Mouse (Mus musculus): Measurements from ENCODE around the gene Espn. TPM values are rescaled to one million over a fixed set of nuclear protein-coding genes. Genes with fewer than 3 reads are reported as not detected.

Gene Espn
- 0.63 and 0.76 TPM in 2 replicates for polyA plus RNA-seq (2014; fragmentation: Nextera tagmentation; extraction: Ambion mirVana)

DNA sequence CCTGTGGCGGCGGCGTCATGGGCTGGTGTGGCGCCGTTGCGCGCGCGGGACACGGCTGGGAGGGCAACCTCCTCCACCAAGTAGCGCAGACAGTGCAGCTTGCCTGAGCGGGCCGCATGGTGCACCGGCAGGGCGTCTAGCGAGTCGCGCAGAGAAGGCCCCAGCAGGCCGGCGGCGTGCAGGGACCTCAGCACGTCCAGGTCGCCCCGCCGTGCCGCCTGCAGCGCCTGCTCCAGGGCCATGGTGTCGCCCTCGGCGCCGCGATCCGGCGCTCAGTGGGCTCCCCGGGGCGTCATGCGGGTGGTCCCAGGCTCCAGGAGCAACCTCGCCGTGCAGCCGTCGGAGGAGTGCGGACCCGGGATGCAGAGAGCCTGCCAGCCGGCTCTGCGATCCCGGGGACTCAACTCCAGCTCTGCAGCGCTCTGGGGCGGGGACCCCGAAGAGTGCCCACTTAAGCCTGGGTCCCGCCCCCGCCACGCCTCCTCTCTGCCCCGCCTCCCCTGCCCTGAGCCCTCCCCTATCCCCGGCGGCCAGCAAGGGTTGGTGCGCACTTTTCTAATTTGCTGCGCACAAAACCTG lies at the start of gene Espn:
TSS of gene Espn (minus strand) at position 406 of the 579 bp plus-strand sequence.
- ATAC-seq (ENCODE audit: insufficient number of reproducible peaks, insufficient read depth, low FRiP score, low read depth), result peak; percentile 74

DNA sequence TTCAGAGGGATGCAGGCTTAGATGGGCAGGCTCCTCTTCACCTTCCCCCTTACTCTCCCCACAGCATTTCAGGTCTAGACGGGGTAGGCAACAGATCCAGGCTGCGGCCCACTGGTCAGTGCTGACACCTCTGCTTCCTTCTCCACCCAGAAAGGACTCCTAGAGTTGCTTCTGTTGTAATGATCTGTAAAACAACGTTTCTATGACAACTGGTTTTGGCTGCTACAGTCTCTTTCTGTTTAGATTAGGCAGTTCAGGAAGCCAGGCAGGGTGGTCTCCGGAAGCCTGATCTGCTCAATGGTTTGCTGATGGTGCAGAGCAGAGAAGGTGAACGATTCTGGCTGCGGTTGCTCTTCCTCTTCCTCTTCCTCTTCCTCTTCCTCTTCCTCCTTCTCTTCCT lies 49.3 kb upstream of the Espn start:
- H3K27me3 ChIP-seq (ENCODE audit: control insufficient read depth, insufficient read depth, low read length), result no peaks in the 10 kb centered on the region
- H3K4me2 ChIP-seq (ENCODE audit: low read length), result no peak overlapping the region
- H3K4me1 ChIP-seq (ENCODE audit: control insufficient read depth in 2 of 2, insufficient read depth in 2 of 2, low read length in 2 of 2), result peaks cover 33 to 37% of the 10 kb centered on the region in 2 experiments
- H3K27ac ChIP-seq (replicated peaks in 1 of 2; ENCODE audit: control insufficient read depth in 1 of 2, insufficient read depth in 1 of 2, low read depth in 2 of 2, low read length in 2 of 2), result peak overlapping the region in 1 of 2 experiments; percentile 37; a peak in 1 of 4 replicates
- 52% methylated on average over 6 of the region's 6 CpGs for whole genome bisulfite sequencing
- no peaks in the 10 kb centered on the region for H3K36me3 ChIP-seq (ENCODE audit: control insufficient read depth, insufficient read depth, low read length)
- peak; percentile 58 for ATAC-seq (ENCODE audit: insufficient number of reproducible peaks, insufficient read depth, low FRiP score, low read depth)
- no peaks in the 10 kb centered on the region for H3K9me3 ChIP-seq (ENCODE audit: control insufficient read depth, low read length)
- no peak overlapping the region for H3K4me3 ChIP-seq (ENCODE audit: control insufficient read depth in 1 of 2, insufficient read depth in 1 of 2, low read depth in 1 of 2, low read length in 2 of 2)
- no peak overlapping the region for H3K9ac ChIP-seq (ENCODE audit: low read length)

More for the DNA sequence above, at the start of gene Espn:
- H3K4me2 ChIP-seq (ENCODE audit: low read length), result peak within 1 kb of the TSS; percentile 80
- WGBS, result under 1% methylated on average over 54 of the region's 57 CpGs
- peak within 1 kb of the TSS; percentile 56; the same call in 1 of the 2 replicates for H3K9ac ChIP-seq (ENCODE audit: low read length)
- no peaks in the 10 kb centered on the region for H3K9me3 ChIP-seq (ENCODE audit: control insufficient read depth, low read length)
- peaks cover 0 to 14% of the 10 kb centered on the region in 2 experiments; a peak in 3 of 4 replicates for H3K4me1 ChIP-seq (ENCODE audit: control insufficient read depth in 2 of 2, insufficient read depth in 2 of 2, low read length in 2 of 2)
- peaks cover 56% of the 10 kb centered on the region for H3K27me3 ChIP-seq (ENCODE audit: control insufficient read depth, insufficient read depth, low read length)
- H3K4me3 ChIP-seq (ENCODE audit: control insufficient read depth in 1 of 2, insufficient read depth in 1 of 2, low read depth in 1 of 2, low read length in 2 of 2), result peak within 1 kb of the TSS; percentile 44 to 50
- no peaks in the 10 kb centered on the region for H3K36me3 ChIP-seq (ENCODE audit: control insufficient read depth, insufficient read depth, low read length)
- no peak within 1 kb of the TSS for H3K27ac ChIP-seq (replicated peaks in 1 of 2; ENCODE audit: control insufficient read depth in 1 of 2, insufficient read depth in 1 of 2, low read depth in 2 of 2, low read length in 2 of 2)

DNA sequence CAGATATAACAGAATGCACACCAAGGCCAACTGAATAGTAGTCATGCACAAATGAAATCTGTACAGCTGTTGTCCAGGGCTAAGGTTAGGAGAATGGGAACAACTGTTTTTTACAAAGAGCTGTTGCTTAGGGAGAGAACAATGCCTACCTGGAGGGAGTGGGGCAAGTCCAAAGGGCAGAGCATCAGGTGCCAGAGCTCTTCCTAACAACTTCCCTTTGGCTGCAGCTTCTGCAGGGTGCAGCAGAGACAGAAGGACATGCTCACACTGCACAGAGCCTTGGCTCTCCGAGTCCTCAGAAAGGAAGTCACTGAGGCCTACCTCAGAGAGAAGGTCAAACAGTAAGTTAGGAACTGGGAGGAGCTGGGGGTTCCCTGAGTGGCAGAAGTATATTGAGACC lies 47.4 kb upstream of the Espn start:
- Histone ChIP-seq H3K36me3 (ENCODE audit: control insufficient read depth, insufficient read depth, low read length) (no peaks in the 10 kb centered on the region), H3K4me3 (ENCODE audit: control insufficient read depth in 1 of 2, insufficient read depth in 1 of 2, low read depth in 1 of 2, low read length in 2 of 2) (no peak overlapping the region), H3K27me3 (ENCODE audit: control insufficient read depth, insufficient read depth, low read length) (no peaks in the 10 kb centered on the region), H3K4me1 (ENCODE audit: control insufficient read depth in 2 of 2, insufficient read depth in 2 of 2, low read length in 2 of 2) (peaks cover 30 to 34% of the 10 kb centered on the region in 2 experiments), H3K27ac (replicated peaks in 1 of 2; ENCODE audit: control insufficient read depth in 1 of 2, insufficient read depth in 1 of 2, low read depth in 2 of 2, low read length in 2 of 2) (no peak overlapping the region), H3K9ac (ENCODE audit: low read length) (no peak overlapping the region), H3K4me2 (ENCODE audit: low read length) (no peak overlapping the region), H3K9me3 (ENCODE audit: control insufficient read depth, low read length) (no peaks in the 10 kb centered on the region)
- WGBS, result 75% methylated on average over 1 of the region's 1 CpGs
- ATAC-seq (ENCODE audit: insufficient number of reproducible peaks, insufficient read depth, low FRiP score, low read depth), result no peak

DNA sequence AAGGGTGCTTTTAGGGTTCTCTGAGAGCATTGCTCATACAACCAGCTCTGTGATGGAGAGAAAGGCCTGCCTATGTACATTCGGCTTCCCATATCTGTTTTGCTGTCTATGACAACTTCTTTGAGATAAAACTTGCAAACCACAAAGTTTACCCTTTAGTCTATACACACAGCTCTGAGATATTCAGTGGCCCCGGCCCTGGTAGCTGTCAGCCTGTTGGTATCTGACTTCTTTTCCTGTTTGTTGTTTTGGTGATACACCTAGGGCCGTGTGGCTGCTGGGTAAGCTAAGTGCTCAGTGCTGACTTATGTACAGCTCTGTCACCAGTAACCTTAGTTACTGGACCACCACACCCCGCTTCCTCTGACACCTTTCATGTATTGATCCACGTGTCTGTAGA lies 45.4 kb upstream of the Espn start:
- Histone ChIP-seq H3K27me3 (ENCODE audit: control insufficient read depth, insufficient read depth, low read length) (no peaks in the 10 kb centered on the region), H3K36me3 (ENCODE audit: control insufficient read depth, insufficient read depth, low read length) (no peaks in the 10 kb centered on the region), H3K9me3 (ENCODE audit: control insufficient read depth, low read length) (no peaks in the 10 kb centered on the region), H3K4me3 (ENCODE audit: control insufficient read depth in 1 of 2, insufficient read depth in 1 of 2, low read depth in 1 of 2, low read length in 2 of 2) (no peak overlapping the region), H3K27ac (replicated peaks in 1 of 2; ENCODE audit: control insufficient read depth in 1 of 2, insufficient read depth in 1 of 2, low read depth in 2 of 2, low read length in 2 of 2) (no peak overlapping the region), H3K9ac (ENCODE audit: low read length) (no peak overlapping the region), H3K4me2 (ENCODE audit: low read length) (no peak overlapping the region), H3K4me1 (ENCODE audit: control insufficient read depth in 2 of 2, insufficient read depth in 2 of 2, low read length in 2 of 2) (peaks cover 16 to 27% of the 10 kb centered on the region in 2 experiments)
- ATAC-seq (ENCODE audit: insufficient number of reproducible peaks, insufficient read depth, low FRiP score, low read depth), result no peak
- 65% methylated on average over 5 of the region's 5 CpGs for WGBS

DNA sequence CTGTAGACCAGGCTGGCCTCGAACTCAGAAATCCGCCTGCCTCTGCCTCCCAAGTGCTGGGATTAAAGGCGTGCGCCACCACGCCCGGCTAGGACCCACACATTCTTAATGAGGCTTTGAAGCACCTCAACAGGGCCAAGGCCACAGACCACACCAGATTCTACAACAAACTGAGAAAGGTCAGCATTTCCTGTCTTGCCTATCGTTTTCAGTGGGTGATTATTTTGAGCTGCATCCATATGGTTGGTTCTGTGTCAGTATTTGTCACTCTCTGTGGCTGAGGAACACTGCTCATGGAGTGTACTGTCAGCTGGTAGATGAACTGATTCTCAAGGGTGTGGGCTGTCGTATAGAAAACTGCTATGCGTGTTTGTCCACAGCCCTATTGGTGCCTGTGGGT lies 44.1 kb upstream of the Espn start:
- H3K4me2 ChIP-seq (ENCODE audit: low read length), result no peak overlapping the region
- no peak overlapping the region for H3K4me3 ChIP-seq (ENCODE audit: control insufficient read depth in 1 of 2, insufficient read depth in 1 of 2, low read depth in 1 of 2, low read length in 2 of 2)
- peaks cover 6 to 15% of the 10 kb centered on the region in 2 experiments for H3K4me1 ChIP-seq (ENCODE audit: control insufficient read depth in 2 of 2, insufficient read depth in 2 of 2, low read length in 2 of 2)
- no peak overlapping the region for H3K9ac ChIP-seq (ENCODE audit: low read length)
- ATAC-seq (ENCODE audit: insufficient number of reproducible peaks, insufficient read depth, low FRiP score, low read depth), result no peak
- 87% methylated on average over 7 of the region's 9 CpGs for WGBS
- H3K9me3 ChIP-seq (ENCODE audit: control insufficient read depth, low read length), result no peaks in the 10 kb centered on the region
- H3K27ac ChIP-seq (replicated peaks in 1 of 2; ENCODE audit: control insufficient read depth in 1 of 2, insufficient read depth in 1 of 2, low read depth in 2 of 2, low read length in 2 of 2), result no peak overlapping the region
- no peaks in the 10 kb centered on the region for H3K36me3 ChIP-seq (ENCODE audit: control insufficient read depth, insufficient read depth, low read length)
- H3K27me3 ChIP-seq (ENCODE audit: control insufficient read depth, insufficient read depth, low read length), result no peaks in the 10 kb centered on the region

DNA sequence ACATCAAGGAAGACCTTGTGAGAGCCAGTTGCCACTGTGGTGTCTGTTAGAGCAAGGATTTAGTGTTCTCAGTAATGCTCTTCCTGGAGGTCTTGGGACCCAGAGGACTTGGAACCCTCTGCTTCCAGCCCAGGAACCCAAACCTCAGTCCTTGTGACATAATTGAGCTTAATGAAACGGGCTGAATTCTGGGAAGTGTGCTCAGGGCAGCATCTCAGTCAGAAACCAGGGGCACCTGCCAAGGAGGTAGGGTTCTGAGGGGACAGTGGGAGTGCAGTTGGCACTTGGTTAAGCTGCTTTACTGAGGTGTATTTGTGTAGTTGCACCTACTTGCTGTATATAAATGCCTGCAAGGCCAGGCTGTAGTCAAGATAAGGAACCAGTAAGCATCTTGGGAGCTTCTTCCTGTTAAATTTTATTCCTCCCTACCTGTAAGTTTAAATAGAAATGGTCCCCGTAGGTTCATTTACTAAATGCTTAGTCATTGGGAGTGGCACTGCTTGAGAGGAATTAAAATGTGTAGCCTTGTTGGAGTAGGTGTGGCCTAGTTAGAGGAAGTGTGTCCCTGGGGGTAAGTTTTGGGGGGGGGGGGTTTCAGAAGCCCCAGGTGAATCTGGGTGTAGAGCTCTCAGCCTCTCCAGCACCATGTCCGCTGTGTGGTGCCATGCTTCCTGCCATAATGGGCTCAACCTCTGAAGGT lies 42.5 kb upstream of the Espn start:
- H3K27me3 ChIP-seq (ENCODE audit: control insufficient read depth, insufficient read depth, low read length), result no peaks in the 10 kb centered on the region
- no peak overlapping the region for H3K27ac ChIP-seq (replicated peaks in 1 of 2; ENCODE audit: control insufficient read depth in 1 of 2, insufficient read depth in 1 of 2, low read depth in 2 of 2, low read length in 2 of 2)
- WGBS, result 86% methylated on average over 3 of the region's 3 CpGs
- no peak overlapping the region for H3K4me3 ChIP-seq (ENCODE audit: control insufficient read depth in 1 of 2, insufficient read depth in 1 of 2, low read depth in 1 of 2, low read length in 2 of 2)
- ATAC-seq (ENCODE audit: insufficient number of reproducible peaks, insufficient read depth, low FRiP score, low read depth), result no peak
- H3K9ac ChIP-seq (ENCODE audit: low read length), result no peak overlapping the region
- H3K4me2 ChIP-seq (ENCODE audit: low read length), result no peak overlapping the region
- H3K9me3 ChIP-seq (ENCODE audit: control insufficient read depth, low read length), result no peaks in the 10 kb centered on the region
- H3K36me3 ChIP-seq (ENCODE audit: control insufficient read depth, insufficient read depth, low read length), result no peaks in the 10 kb centered on the region
- peaks cover 8 to 20% of the 10 kb centered on the region in 2 experiments; a peak in 3 of 4 replicates for H3K4me1 ChIP-seq (ENCODE audit: control insufficient read depth in 2 of 2, insufficient read depth in 2 of 2, low read length in 2 of 2)

DNA sequence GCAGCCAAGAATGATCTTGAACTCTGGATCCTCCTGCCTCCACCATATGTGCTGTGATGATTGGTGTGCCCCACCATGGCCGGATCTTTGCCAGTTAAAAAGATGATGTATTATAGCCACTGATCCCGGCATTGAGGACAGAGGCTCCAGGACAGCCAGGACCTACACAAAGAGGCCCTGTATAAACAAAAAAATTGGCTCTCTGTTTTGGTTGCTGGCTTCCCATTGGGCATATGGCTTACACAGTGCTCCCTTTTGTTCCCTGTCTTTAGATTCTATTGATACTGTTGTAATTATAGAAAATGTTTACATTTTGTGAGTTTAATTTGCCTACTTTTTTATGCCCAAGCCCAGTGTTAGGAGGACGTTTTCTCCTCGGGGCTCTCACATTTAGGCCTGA lies 40.4 kb upstream of the Espn start:
- Histone ChIP-seq H3K27ac (replicated peaks in 1 of 2; ENCODE audit: control insufficient read depth in 1 of 2, insufficient read depth in 1 of 2, low read depth in 2 of 2, low read length in 2 of 2) (no peak overlapping the region), H3K27me3 (ENCODE audit: control insufficient read depth, insufficient read depth, low read length) (no peaks in the 10 kb centered on the region), H3K9ac (ENCODE audit: low read length) (no peak overlapping the region), H3K9me3 (ENCODE audit: control insufficient read depth, low read length) (no peaks in the 10 kb centered on the region), H3K4me3 (ENCODE audit: control insufficient read depth in 1 of 2, insufficient read depth in 1 of 2, low read depth in 1 of 2, low read length in 2 of 2) (no peak overlapping the region), H3K4me2 (ENCODE audit: low read length) (no peak overlapping the region), H3K36me3 (ENCODE audit: control insufficient read depth, insufficient read depth, low read length) (no peaks in the 10 kb centered on the region), H3K4me1 (ENCODE audit: control insufficient read depth in 2 of 2, insufficient read depth in 2 of 2, low read length in 2 of 2) (peaks cover 13 to 28% of the 10 kb centered on the region in 2 experiments)
- ATAC-seq (ENCODE audit: insufficient number of reproducible peaks, insufficient read depth, low FRiP score, low read depth), result no peak
- WGBS, result 79% methylated on average over 4 of the region's 4 CpGs

Measured in heart, embryonic 14.5 days (tissue).